Mouse (Mus musculus): ENCODE measurements around the gene Scn1a.

The Scn1a gene

GRCm38 (mm10) chr2:66440711-66441110, at the start of gene Scn1a:
TSS of gene Scn1a (minus strand) at chr2:66440840.
- DNase-seq, result no peak

GRCm38 (mm10) chr2:66478395-66478794, 37.8 kb upstream of the Scn1a start:
- no peak for DNase-seq

GRCm38 (mm10) chr2:66473181-66473822, 32.7 kb upstream of the Scn1a start:
- DNase-seq, result no peak

- DNase-seq, result no peak
Measured at GRCm38 (mm10) chr2:66465484-66465883, 24.8 kb upstream of the Scn1a start.

- DNase-seq, result no peak
Measured at GRCm38 (mm10) chr2:66464874-66465458, 24.3 kb upstream of the Scn1a start.

GRCm38 (mm10) chr2:66463916-66464315, 23.3 kb upstream of the Scn1a start:
- DNase-seq, result no peak

GRCm38 (mm10) chr2:66462458-66462857, 21.8 kb upstream of the Scn1a start:
- DNase-seq, result no peak

GRCm38 (mm10) chr2:66439764-66440471, 722 bp downstream of the Scn1a start:
- no peak for DNase-seq

- DNase-seq, result no peak
Measured at GRCm38 (mm10) chr2:66436286-66436685, 4.4 kb downstream of the Scn1a start.

GRCm38 (mm10) chr2:66409740-66410290, 30.8 kb downstream of the Scn1a start:
- DNase-seq, result peak; percentile 2

- DNase-seq, result peak; percentile 3
Measured at GRCm38 (mm10) chr2:66408899-66409739, 31.5 kb downstream of the Scn1a start.

GRCm38 (mm10) chr2:66408456-66408855, 32.2 kb downstream of the Scn1a start:
- no peak for DNase-seq

- no peak for DNase-seq
Measured at GRCm38 (mm10) chr2:66392586-66392985, 48.1 kb downstream of the Scn1a start.

GRCm38 (mm10) chr2:66367957-66368356, 72.7 kb downstream of the Scn1a start:
- no peak for DNase-seq

- DNase-seq, result no peak
Measured at GRCm38 (mm10) chr2:66350590-66350989, 90.0 kb downstream of the Scn1a start.

- DNase-seq, result no peak
Measured at GRCm38 (mm10) chr2:66346622-66347021, 94.0 kb downstream of the Scn1a start.

GRCm38 (mm10) chr2:66346181-66346580, 94.5 kb downstream of the Scn1a start:
- DNase-seq, result no peak

GRCm38 (mm10) chr2:66337406-66337805, 103.2 kb downstream of the Scn1a start:
- DNase-seq, result no peak

- no peak for DNase-seq
Measured at GRCm38 (mm10) chr2:66336396-66336795, 104.2 kb downstream of the Scn1a start.

- DNase-seq, result no peak
Measured at GRCm38 (mm10) chr2:66272551-66272950, 168.1 kb downstream of the Scn1a start.

- peak; percentile 92 for DNase-seq
Measured at GRCm38 (mm10) chr2:66256220-66257131, 184.2 kb downstream of the Scn1a start, which contains the start of gene Ttc21b. TSS of gene Ttc21b (minus strand) at chr2:66256617.

- DNase-seq, result no peak
Measured at GRCm38 (mm10) chr2:66244013-66244412, 196.6 kb downstream of the Scn1a start.
